Mouse (Mus musculus): ENCODE measurements at regions not wholly inside any gene's neighbourhood (a gene's known extent, or its start where the extent isn't known, plus 50 kb on each side); places are given as distances from the start of the nearest gene placed in this dataset.

DNA sequence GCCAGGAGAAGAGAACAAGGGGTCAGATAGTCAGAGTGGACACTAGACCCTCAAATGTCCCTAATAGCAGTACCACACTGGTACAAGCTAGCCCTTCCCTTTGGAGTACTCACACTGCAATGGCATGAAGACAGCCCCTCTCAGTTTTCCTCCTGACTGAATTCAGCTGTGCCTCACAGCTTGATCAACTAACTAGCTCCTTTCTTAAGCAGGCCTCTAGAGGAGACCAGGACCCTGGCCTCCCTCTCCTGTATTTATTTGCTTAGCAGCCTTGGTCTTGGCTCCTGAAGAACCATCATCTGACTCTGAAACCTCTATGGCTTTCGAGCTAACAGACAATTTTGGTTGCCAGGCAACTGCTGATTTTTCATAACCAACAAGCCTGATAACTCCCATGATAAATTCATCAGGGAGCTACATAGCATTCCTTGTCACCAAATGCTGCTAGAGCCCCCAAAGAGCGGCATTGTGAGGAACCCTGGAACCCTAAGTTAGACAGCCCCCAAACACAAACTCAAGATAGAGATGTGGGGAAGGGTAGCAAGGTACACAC lies 440.4 kb upstream of the Zdhhc25 start:
- no peak for DNase-seq (ENCODE audit: low read depth, low spot score)
- TF ChIP-seq TBP (IDR thresholded peaks at IDR 0.05; ENCODE audit: low read depth, low read length) (no peak), UBTF (IDR thresholded peaks at IDR 0.05; ENCODE audit: borderline replicate concordance, insufficient read depth, low read depth, low read length) (no peak), MXI1 (IDR thresholded peaks at IDR 0.05; ENCODE audit: low read depth, low read length) (no peak)
- Histone ChIP-seq H3K36me3 (ENCODE audit: control insufficient read depth in 1 of 2, insufficient read depth in 2 of 2, low read length in 2 of 2) (no peaks in the 10 kb centered on the region), H3K4me3 (ENCODE audit: control insufficient read depth in 1 of 2, insufficient read depth in 1 of 2, low read depth in 2 of 2, low read length in 2 of 2) (no peak overlapping the region), H3K27me3 (ENCODE audit: control insufficient read depth in 1 of 2, insufficient read depth in 2 of 2, low read length in 2 of 2) (no peaks in the 10 kb centered on the region), H3K9ac (ENCODE audit: control insufficient read depth, low read depth, low read length, poor library complexity, severe bottlenecking) (no peak overlapping the region), H3K79me2 (ENCODE audit: control insufficient read depth, insufficient read depth, low read length, poor library complexity) (no peaks in the 10 kb centered on the region), H3K9me3 (replicated peaks; ENCODE audit: insufficient read depth, low read length) (no peaks in the 10 kb centered on the region), H3K4me1 (ENCODE audit: control insufficient read depth in 1 of 2, insufficient read depth in 2 of 2, low read length in 2 of 2) (no peaks in the 10 kb centered on the region), H3K27ac (ENCODE audit: control insufficient read depth, low read depth, low read length) (no peak overlapping the region)

DNA sequence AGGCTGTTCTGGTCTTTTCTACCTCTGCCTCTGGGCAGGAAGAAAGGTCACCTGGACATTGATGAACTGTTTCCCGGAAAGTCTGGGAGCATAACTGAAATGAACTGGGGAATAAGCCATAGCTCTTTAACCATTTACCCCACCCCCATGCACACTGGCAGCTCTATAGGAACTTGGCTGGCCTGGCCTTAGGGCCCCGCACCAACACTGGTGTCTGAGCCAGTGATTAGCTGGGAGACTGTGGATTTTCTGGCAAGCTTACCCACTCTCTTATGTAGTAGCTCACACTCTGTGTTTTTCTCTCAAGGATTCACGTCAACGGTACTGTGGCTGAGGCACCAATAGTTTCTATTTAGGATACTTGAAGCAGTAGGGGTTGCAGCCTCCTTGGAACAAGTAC lies 439.8 kb upstream of the Zdhhc25 start:
- DNase-seq (ENCODE audit: low read depth, low spot score): no peak
- H3K79me2 ChIP-seq (ENCODE audit: control insufficient read depth, insufficient read depth, low read length, poor library complexity): no peaks in the 10 kb centered on the region
- H3K27me3 ChIP-seq (ENCODE audit: control insufficient read depth in 1 of 2, insufficient read depth in 2 of 2, low read length in 2 of 2): no peaks in the 10 kb centered on the region
- no peak overlapping the region for H3K4me3 ChIP-seq (ENCODE audit: control insufficient read depth in 1 of 2, insufficient read depth in 1 of 2, low read depth in 2 of 2, low read length in 2 of 2)
- H3K4me1 ChIP-seq (ENCODE audit: control insufficient read depth in 1 of 2, insufficient read depth in 2 of 2, low read length in 2 of 2): no peaks in the 10 kb centered on the region
- H3K9me3 ChIP-seq (replicated peaks; ENCODE audit: insufficient read depth, low read length): no peaks in the 10 kb centered on the region
- H3K36me3 ChIP-seq (ENCODE audit: control insufficient read depth in 1 of 2, insufficient read depth in 2 of 2, low read length in 2 of 2): no peaks in the 10 kb centered on the region
- H3K27ac ChIP-seq (ENCODE audit: control insufficient read depth, low read depth, low read length): no peak overlapping the region
- no peak for TF ChIP-seq MYB (IDR thresholded peaks at IDR 0.05; ENCODE audit: low read depth, low read length)
- TF ChIP-seq SMC3 (IDR thresholded peaks at IDR 0.05; ENCODE audit: low read depth, low read length): no peak
- TF ChIP-seq MAZ (IDR thresholded peaks at IDR 0.05; ENCODE audit: low read depth, low read length): no peak
- no peak for TF ChIP-seq RCOR1 (IDR thresholded peaks at IDR 0.05; ENCODE audit: low read depth, low read length)
- TF ChIP-seq SIN3A (IDR thresholded peaks at IDR 0.05; ENCODE audit: low read length): no peak
- no peak for TF ChIP-seq GABPA (IDR thresholded peaks at IDR 0.05; ENCODE audit: low read depth, low read length)
- no peak overlapping the region for H3K9ac ChIP-seq (ENCODE audit: control insufficient read depth, low read depth, low read length, poor library complexity, severe bottlenecking)

DNA sequence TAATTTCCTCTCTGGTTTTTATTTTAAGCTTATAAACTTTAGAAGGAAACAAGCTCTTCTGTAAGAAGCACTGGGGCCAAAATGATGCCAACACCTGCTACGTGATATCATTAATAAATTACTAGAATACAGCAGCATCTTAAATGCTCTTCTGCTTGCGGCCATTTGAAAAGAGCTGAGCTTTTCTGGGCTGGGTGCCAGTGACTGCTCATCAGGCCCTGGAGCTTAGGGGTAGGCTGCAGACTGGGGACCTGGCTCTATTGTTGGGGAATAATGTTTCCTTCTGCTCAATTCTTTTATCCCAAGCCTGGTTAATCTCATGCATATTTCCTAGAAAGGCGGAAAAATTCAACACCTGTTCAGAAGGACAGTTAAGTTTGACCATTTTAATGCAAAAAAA lies 436.7 kb upstream of the Zdhhc25 start:
- no peaks in the 10 kb centered on the region for H3K4me1 ChIP-seq (ENCODE audit: control insufficient read depth in 1 of 2, insufficient read depth in 2 of 2, low read length in 2 of 2)
- H3K27ac ChIP-seq (ENCODE audit: control insufficient read depth, low read depth, low read length): no peak overlapping the region
- DNase-seq (ENCODE audit: low read depth, low spot score): no peak
- no peaks in the 10 kb centered on the region for H3K36me3 ChIP-seq (ENCODE audit: control insufficient read depth in 1 of 2, insufficient read depth in 2 of 2, low read length in 2 of 2)
- H3K27me3 ChIP-seq (ENCODE audit: control insufficient read depth in 1 of 2, insufficient read depth in 2 of 2, low read length in 2 of 2): no peaks in the 10 kb centered on the region
- no peaks in the 10 kb centered on the region for H3K9me3 ChIP-seq (replicated peaks; ENCODE audit: insufficient read depth, low read length)
- no peak for TF ChIP-seq ZC3H11A (IDR thresholded peaks at IDR 0.05; ENCODE audit: low read depth, low read length)
- no peak for TF ChIP-seq POLR2AphosphoS2 (IDR thresholded peaks at IDR 0.05; ENCODE audit: low read length)
- no peaks in the 10 kb centered on the region for H3K79me2 ChIP-seq (ENCODE audit: control insufficient read depth, insufficient read depth, low read length, poor library complexity)
- no peak overlapping the region for H3K4me3 ChIP-seq (ENCODE audit: control insufficient read depth in 1 of 2, insufficient read depth in 1 of 2, low read depth in 2 of 2, low read length in 2 of 2)
- no peak overlapping the region for H3K9ac ChIP-seq (ENCODE audit: control insufficient read depth, low read depth, low read length, poor library complexity, severe bottlenecking)
